Mouse (Mus musculus): ENCODE measurements around the gene Olfr10. TPM values are rescaled to one million over a fixed set of nuclear protein-coding genes. Genes with fewer than 3 reads are reported as not detected.
"Not testable (repeated sequence)": the region's sequence is repeated elsewhere in the genome, so short reads cannot be mapped to it uniquely, and the experiment has no call there.

Olfr10 gene
- polyA plus RNA-seq, 1 experiment from 2014 or later = not detected

GRCm38 (mm10) chr11:49269761-49270160 is 34.8 kb upstream of the Olfr10 start:
- no peaks in the 10 kb centered on the region for H3K36me3 ChIP-seq
- no peak for ATAC-seq (ENCODE audit: low FRiP score, low read depth)

GRCm38 (mm10) chr11:49270368-49270767 is 34.2 kb upstream of the Olfr10 start:
- no peak overlapping the region for H3K27ac ChIP-seq
- no peak overlapping the region for H3K4me2 ChIP-seq (replicated peaks)

More at GRCm38 (mm10) chr11:49269761-49270160, 34.8 kb upstream of the Olfr10 start:
- Histone ChIP-seq H3K9me3 (no peaks in the 10 kb centered on the region), H3K4me1 (peaks cover 6% of the 10 kb centered on the region), H3K27ac (no peak overlapping the region), H3K27me3 (replicated peaks) (no peaks in the 10 kb centered on the region), H3K4me2 (replicated peaks) (no peak overlapping the region), H3K4me3 (no peak overlapping the region), H3K9ac (no peak overlapping the region)
- 94% methylated on average over 9 of the region's 9 CpGs for WGBS

GRCm38 (mm10) chr11:49271334-49271733 is 33.2 kb upstream of the Olfr10 start:
- 30% methylated on average over 7 of the region's 7 CpGs for WGBS
- Histone ChIP-seq H3K4me1 (peaks cover 6% of the 10 kb centered on the region), H3K9ac (no peak overlapping the region), H3K27me3 (replicated peaks) (no peaks in the 10 kb centered on the region), H3K4me3 (no peak overlapping the region), H3K4me2 (replicated peaks) (no peak overlapping the region), H3K27ac (no peak overlapping the region), H3K36me3 (no peaks in the 10 kb centered on the region), H3K9me3 (no peaks in the 10 kb centered on the region)
- ATAC-seq (ENCODE audit: low FRiP score, low read depth) = no peak

More at GRCm38 (mm10) chr11:49270368-49270767, 34.2 kb upstream of the Olfr10 start:
- no peaks in the 10 kb centered on the region for H3K9me3 ChIP-seq
- ATAC-seq (ENCODE audit: low FRiP score, low read depth) = no peak
- peaks cover 6% of the 10 kb centered on the region for H3K4me1 ChIP-seq
- no peak overlapping the region for H3K9ac ChIP-seq
- 93% methylated on average over 4 of the region's 4 CpGs for WGBS
- H3K4me3 ChIP-seq = no peak overlapping the region
- H3K27me3 ChIP-seq (replicated peaks) = no peaks in the 10 kb centered on the region
- H3K36me3 ChIP-seq = no peaks in the 10 kb centered on the region

- H3K36me3 ChIP-seq = no peaks in the 10 kb centered on the region
- H3K4me3 ChIP-seq = no peak overlapping the region
- no peak overlapping the region for H3K4me2 ChIP-seq (replicated peaks)
- peaks cover 6% of the 10 kb centered on the region for H3K4me1 ChIP-seq
- H3K27me3 ChIP-seq (replicated peaks) = no peaks in the 10 kb centered on the region
- H3K9ac ChIP-seq = no peak overlapping the region
- ATAC-seq (ENCODE audit: low FRiP score, low read depth) = peak; percentile 42; the same call in 1 of the 2 replicates
- no peaks in the 10 kb centered on the region for H3K9me3 ChIP-seq
- no peak overlapping the region for H3K27ac ChIP-seq
- 53% methylated on average over 11 of the region's 11 CpGs for WGBS
These were observed 30.6 kb upstream of the Olfr10 start for GRCm38 (mm10) chr11:49273834-49274519.

- no peak within 1 kb of the TSS for H3K27ac ChIP-seq
- H3K4me2 ChIP-seq (replicated peaks) = no peak within 1 kb of the TSS
- 80% methylated on average over 3 of the region's 3 CpGs for WGBS
- H3K36me3 ChIP-seq = no peaks in the 10 kb centered on the region
- no peak for ATAC-seq (ENCODE audit: low FRiP score, low read depth)
- peaks cover 6% of the 10 kb centered on the region for H3K4me1 ChIP-seq
- no peak within 1 kb of the TSS for H3K4me3 ChIP-seq
- H3K9ac ChIP-seq = no peak within 1 kb of the TSS
- no peaks in the 10 kb centered on the region for H3K27me3 ChIP-seq (replicated peaks)
- no peaks in the 10 kb centered on the region for H3K9me3 ChIP-seq
These were observed 26.3 kb upstream of the Olfr10 start, which contains the start of gene Olfr1393 for GRCm38 (mm10) chr11:49278222-49278621. Olfr1393 (plus strand) TSS chr11:49278304.

GRCm38 (mm10) chr11:49284982-49285381 is 19.6 kb upstream of the Olfr10 start, which contains the start of gene Olfr1392:
Olfr1392 (plus strand) TSS chr11:49285282.
- H3K27ac ChIP-seq; H3K4me3 ChIP-seq; H3K4me1 ChIP-seq; H3K36me3 ChIP-seq; H3K9ac ChIP-seq; ATAC-seq (ENCODE audit: low FRiP score, low read depth); H3K9me3 ChIP-seq; H3K27me3 ChIP-seq (replicated peaks); H3K4me2 ChIP-seq (replicated peaks): not testable (repeated sequence)
- 66% methylated on average over 1 of the region's 1 CpGs for WGBS

GRCm38 (mm10) chr11:49287251-49287650 is 17.3 kb upstream of the Olfr10 start:
- no peak overlapping the region for H3K4me3 ChIP-seq
- no peaks in the 10 kb centered on the region for H3K36me3 ChIP-seq
- no peak overlapping the region for H3K27ac ChIP-seq
- ATAC-seq (ENCODE audit: low FRiP score, low read depth) = no peak
- H3K9me3 ChIP-seq = no peaks in the 10 kb centered on the region
- no peak overlapping the region for H3K9ac ChIP-seq
- WGBS = 86% methylated on average over 2 of the region's 2 CpGs
- H3K4me2 ChIP-seq (replicated peaks) = no peak overlapping the region
- no peaks in the 10 kb centered on the region for H3K4me1 ChIP-seq
- no peaks in the 10 kb centered on the region for H3K27me3 ChIP-seq (replicated peaks)

- Histone ChIP-seq H3K27ac (no peak overlapping the region), H3K9me3 (no peaks in the 10 kb centered on the region), H3K36me3 (no peaks in the 10 kb centered on the region), H3K27me3 (replicated peaks) (no peaks in the 10 kb centered on the region), H3K4me2 (replicated peaks) (no peak overlapping the region), H3K4me1 (no peaks in the 10 kb centered on the region), H3K4me3 (no peak overlapping the region), H3K9ac (no peak overlapping the region)
- ATAC-seq (ENCODE audit: low FRiP score, low read depth) = no peak
- 66% methylated on average over 3 of the region's 3 CpGs for WGBS
These were observed 11.8 kb upstream of the Olfr10 start for GRCm38 (mm10) chr11:49292777-49293176.

- H3K4me2 ChIP-seq (replicated peaks); H3K4me3 ChIP-seq; H3K27me3 ChIP-seq (replicated peaks); H3K9me3 ChIP-seq; ATAC-seq (ENCODE audit: low FRiP score, low read depth); H3K4me1 ChIP-seq; H3K9ac ChIP-seq; H3K27ac ChIP-seq; H3K36me3 ChIP-seq: not testable (repeated sequence)
- 85% methylated on average over 5 of the region's 5 CpGs for WGBS
These were observed 4.0 kb downstream of the Olfr10 start for GRCm38 (mm10) chr11:49308547-49308946.

GRCm38 (mm10) chr11:49322442-49322841 is 17.9 kb downstream of the Olfr10 start, which contains the start of gene Olfr1391:
Olfr1391 (plus strand) TSS chr11:49322742.
- no peaks in the 10 kb centered on the region for H3K9me3 ChIP-seq
- no peak for ATAC-seq (ENCODE audit: low FRiP score, low read depth)
- H3K27me3 ChIP-seq (replicated peaks) = no peaks in the 10 kb centered on the region
- H3K9ac ChIP-seq = no peak within 1 kb of the TSS
- WGBS = 84% methylated on average over 2 of the region's 2 CpGs
- H3K27ac ChIP-seq = no peak within 1 kb of the TSS
- H3K4me3 ChIP-seq = no peak within 1 kb of the TSS
- H3K36me3 ChIP-seq = no peaks in the 10 kb centered on the region
- no peaks in the 10 kb centered on the region for H3K4me1 ChIP-seq
- no peak within 1 kb of the TSS for H3K4me2 ChIP-seq (replicated peaks)

GRCm38 (mm10) chr11:49326726-49327125 is 22.2 kb downstream of the Olfr10 start:
- no peaks in the 10 kb centered on the region for H3K27me3 ChIP-seq (replicated peaks)
- H3K4me3 ChIP-seq = no peak overlapping the region
- no peak overlapping the region for H3K27ac ChIP-seq
- no peaks in the 10 kb centered on the region for H3K4me1 ChIP-seq
- no peak for ATAC-seq (ENCODE audit: low FRiP score, low read depth)
- no peaks in the 10 kb centered on the region for H3K36me3 ChIP-seq
- WGBS = 87% methylated on average over 3 of the region's 3 CpGs
- H3K4me2 ChIP-seq (replicated peaks) = no peak overlapping the region
- H3K9me3 ChIP-seq = no peaks in the 10 kb centered on the region
- H3K9ac ChIP-seq = no peak overlapping the region

- 74% methylated on average over 1 of the region's 1 CpGs for WGBS
- Histone ChIP-seq H3K4me2 (replicated peaks) (no peak overlapping the region), H3K27me3 (replicated peaks) (no peaks in the 10 kb centered on the region), H3K36me3 (no peaks in the 10 kb centered on the region), H3K9ac (no peak overlapping the region), H3K27ac (no peak overlapping the region), H3K4me1 (no peaks in the 10 kb centered on the region), H3K9me3 (no peaks in the 10 kb centered on the region), H3K4me3 (no peak overlapping the region)
- no peak for ATAC-seq (ENCODE audit: low FRiP score, low read depth)
These were observed 25.1 kb downstream of the Olfr10 start for GRCm38 (mm10) chr11:49329686-49330085.

- no peaks in the 10 kb centered on the region for H3K9me3 ChIP-seq
- H3K27ac ChIP-seq = no peak within 1 kb of the TSS
- H3K36me3 ChIP-seq = no peaks in the 10 kb centered on the region
- no peaks in the 10 kb centered on the region for H3K27me3 ChIP-seq (replicated peaks)
- no peaks in the 10 kb centered on the region for H3K4me1 ChIP-seq
- WGBS = 91% methylated on average over 1 of the region's 1 CpGs
- no peak within 1 kb of the TSS for H3K9ac ChIP-seq
- H3K4me2 ChIP-seq (replicated peaks) = no peak within 1 kb of the TSS
- no peak for ATAC-seq (ENCODE audit: low FRiP score, low read depth)
- no peak within 1 kb of the TSS for H3K4me3 ChIP-seq
These were observed 30.3 kb downstream of the Olfr10 start, which contains the start of gene Olfr1390 for GRCm38 (mm10) chr11:49334888-49335287. Olfr1390 (plus strand) TSS chr11:49335188.
